Mouse (Mus musculus) MEL (cell line): ENCODE measurements around the gene 2010300C02Rik. TPM values are rescaled to one million over a fixed set of nuclear protein-coding genes. Genes with fewer than 3 reads are reported as not detected.
A peak's percentile ranks its signal among the peaks of the same experiment; 100 is the strongest.

Source experiments
- DNase-seq: peaks from one replicate; pipeline ENCODE4 v3.0.0; 2011; ENCODE audit warnings: low read depth, low spot score
- H3K27ac ChIP-seq: 2 replicates; pipeline ENCODE4 v1.5.1; 2012; ENCODE audit warnings: low read depth, mild to moderate bottlenecking, control low read depth, low read length, moderate library complexity; ENCODE audit not compliant: control insufficient read depth
- H3K27me3 ChIP-seq, 2 experiments: fragments of 150-350 bp in 1 of 2; sonication (generic) in 1 of 2; 2 replicates each; pipeline ENCODE4 v1.6.1; 2012; ENCODE audit warnings: low read length in 2 of 2, mild to moderate bottlenecking in 2 of 2, improper control_type of control experiment in 1 of 2, moderate library complexity in 1 of 2; ENCODE audit not compliant: insufficient read depth in 2 of 2, control insufficient read depth in 1 of 2
- H3K36me3 ChIP-seq, 2 experiments: 2 replicates each; pipeline ENCODE4 v1.6.1; 2012 to 2014; ENCODE audit warnings: low read length in 2 of 2, improper control_type of control experiment in 1 of 2, inconsistent platforms in 1 of 2, mild to moderate bottlenecking in 1 of 2; ENCODE audit not compliant: insufficient read depth in 2 of 2, control insufficient read depth in 1 of 2
- H3K4me1 ChIP-seq, 2 experiments: fragments of 150-350 bp in 1 of 2; sonication (generic) in 1 of 2; 2 replicates each; pipeline ENCODE4 v1.6.1; 2012; ENCODE audit warnings: low read length in 2 of 2, improper control_type of control experiment in 1 of 2, mild to moderate bottlenecking in 1 of 2; ENCODE audit not compliant: insufficient read depth in 2 of 2, control insufficient read depth in 1 of 2
- H3K4me3 ChIP-seq, 2 experiments: fragments of 150-350 bp in 1 of 2; sonication (generic) in 1 of 2; 2 replicates each; pipeline ENCODE4 v1.5.1; 2012; ENCODE audit warnings: low read depth in 2 of 2, low read length in 2 of 2, mild to moderate bottlenecking in 2 of 2, moderate library complexity in 2 of 2, control low read depth in 1 of 2, improper control_type of control experiment in 1 of 2; ENCODE audit not compliant: control insufficient read depth in 1 of 2, insufficient read depth in 1 of 2
- H3K79me2 ChIP-seq: 2 replicates; pipeline ENCODE4 v1.6.1; 2012; ENCODE audit warnings: mild to moderate bottlenecking, low read length, moderate library complexity; ENCODE audit not compliant: control insufficient read depth, poor library complexity, insufficient read depth
- H3K9ac ChIP-seq: 2 replicates; pipeline ENCODE4 v1.6.1; 2012; ENCODE audit warnings: low read depth, mild to moderate bottlenecking, control low read depth, low read length, moderate library complexity; ENCODE audit not compliant: control insufficient read depth, poor library complexity, severe bottlenecking
- H3K9me3 ChIP-seq: fragments of 150-350 bp; sonication (generic); replicated peaks from 2 replicates; pipeline ENCODE4 v1.6.1; 2012; ENCODE audit warnings: mild to moderate bottlenecking, low read length, improper control_type of control experiment, moderate library complexity; ENCODE audit not compliant: insufficient read depth
- CHD1 ChIP-seq: IDR thresholded peaks from 2 replicates; pipeline ENCODE4 v1.6.1; 2012; ENCODE audit warnings: low read depth, mild to moderate bottlenecking, inconsistent platforms, low read length, improper control_type of control experiment
- CTCF ChIP-seq, 3 experiments: IDR thresholded peaks in 2 of 3; conservative IDR thresholded peaks in 1 of 3; 2 replicates each; pipeline ENCODE4 v1.5.1; 2011 to 2012; ENCODE audit warnings: low read length in 3 of 3, low read depth in 2 of 3, mild to moderate bottlenecking in 2 of 3, improper control_type of control experiment in 1 of 3, inconsistent platforms in 1 of 3, mixed read lengths in 1 of 3, moderate library complexity in 1 of 3; ENCODE audit not compliant: control insufficient read depth in 1 of 3, insufficient read depth in 1 of 3, poor library complexity in 1 of 3, severe bottlenecking in 1 of 3
- E2F4 ChIP-seq: IDR thresholded peaks from 2 replicates; pipeline ENCODE4 v1.6.1; 2011; ENCODE audit warnings: low read depth, low read length, improper control_type of control experiment, borderline replicate concordance
- EP300 ChIP-seq, 2 experiments: IDR thresholded peaks; 2 replicates each; pipeline ENCODE4 v1.6.1; 2011; ENCODE audit warnings: improper control_type of control experiment in 2 of 2, low read length in 2 of 2, low read depth in 1 of 2, mild to moderate bottlenecking in 1 of 2
- ETS1 ChIP-seq: IDR thresholded peaks from 2 replicates; pipeline ENCODE4 v1.6.1; 2012; ENCODE audit warnings: low read depth, mild to moderate bottlenecking, inconsistent platforms, low read length, improper control_type of control experiment, moderate library complexity
- GABPA ChIP-seq: IDR thresholded peaks from 2 replicates; pipeline ENCODE4 v1.6.1; 2012; ENCODE audit warnings: low read depth, mild to moderate bottlenecking, inconsistent platforms, low read length, improper control_type of control experiment, moderate library complexity
- GATA1 ChIP-seq: IDR thresholded peaks from 2 replicates; pipeline ENCODE4 v1.6.1; 2011; ENCODE audit warnings: low read depth, low read length, improper control_type of control experiment
- HCFC1 ChIP-seq: IDR thresholded peaks from 2 replicates; pipeline ENCODE4 v1.6.1; 2012; ENCODE audit warnings: low read depth, mild to moderate bottlenecking, inconsistent platforms, low read length, improper control_type of control experiment, moderate library complexity
- MAZ ChIP-seq: IDR thresholded peaks from 2 replicates; pipeline ENCODE4 v1.6.1; 2012; ENCODE audit warnings: low read depth, mild to moderate bottlenecking, inconsistent platforms, low read length, improper control_type of control experiment
- MEF2A ChIP-seq: IDR thresholded peaks from 2 replicates; pipeline ENCODE4 v1.6.1; 2014; ENCODE audit warnings: low read depth, mild to moderate bottlenecking, inconsistent platforms, low read length, improper control_type of control experiment; ENCODE audit not compliant: poor library complexity, insufficient replicate concordance, severe bottlenecking; ENCODE audit errors: extremely low read depth
- MYC ChIP-seq: IDR thresholded peaks from 2 replicates; pipeline ENCODE4 v1.6.1; 2011; ENCODE audit warnings: low read depth, mild to moderate bottlenecking, low read length, improper control_type of control experiment, moderate library complexity
- NELFE ChIP-seq: IDR thresholded peaks from 2 replicates; pipeline ENCODE4 v1.6.1; 2011; ENCODE audit warnings: low read depth, low read length, improper control_type of control experiment
- POLR2AphosphoS2 ChIP-seq: IDR thresholded peaks from 2 replicates; pipeline ENCODE4 v1.6.1; 2011; ENCODE audit warnings: low read length, improper control_type of control experiment
- POLR2AphosphoS5 ChIP-seq: IDR thresholded peaks from 2 replicates; pipeline ENCODE4 v1.6.1; 2012; ENCODE audit warnings: low read depth, borderline replicate concordance, mild to moderate bottlenecking, inconsistent platforms, low read length, moderate library complexity, mixed read lengths
- RCOR1 ChIP-seq: IDR thresholded peaks from 2 replicates; pipeline ENCODE4 v1.6.1; 2012; ENCODE audit warnings: low read depth, mild to moderate bottlenecking, inconsistent platforms, low read length, improper control_type of control experiment
- SIN3A ChIP-seq: IDR thresholded peaks from 2 replicates; pipeline ENCODE4 v1.6.1; 2012; ENCODE audit warnings: low read length, improper control_type of control experiment, inconsistent platforms
- TAL1 ChIP-seq: IDR thresholded peaks from 2 replicates; pipeline ENCODE4 v1.6.1; 2012; ENCODE audit warnings: mild to moderate bottlenecking, inconsistent platforms, low read length, moderate library complexity, mixed read lengths
- TCF12 ChIP-seq: IDR thresholded peaks from 2 replicates; pipeline ENCODE4 v1.6.1; 2014; ENCODE audit warnings: low read depth, mild to moderate bottlenecking, inconsistent platforms, low read length, improper control_type of control experiment, moderate library complexity
- UBTF ChIP-seq: IDR thresholded peaks from 2 replicates; pipeline ENCODE4 v1.6.1; 2012; ENCODE audit warnings: low read depth, mild to moderate bottlenecking, inconsistent platforms, low read length, improper control_type of control experiment, moderate library complexity, borderline replicate concordance; ENCODE audit not compliant: insufficient read depth
- ZC3H11A ChIP-seq: IDR thresholded peaks from 2 replicates; pipeline ENCODE4 v1.6.1; 2012; ENCODE audit warnings: low read depth, mild to moderate bottlenecking, inconsistent platforms, low read length, improper control_type of control experiment
- ZKSCAN1 ChIP-seq: IDR thresholded peaks from 2 replicates; pipeline ENCODE4 v1.6.1; 2012; ENCODE audit warnings: low read depth, mild to moderate bottlenecking, inconsistent platforms, low read length, improper control_type of control experiment, moderate library complexity
- ZMIZ1 ChIP-seq: IDR thresholded peaks from 2 replicates; pipeline ENCODE4 v1.6.1; 2012; ENCODE audit warnings: low read depth, mild to moderate bottlenecking, inconsistent platforms, low read length, improper control_type of control experiment, moderate library complexity
- ZNF384 ChIP-seq: IDR thresholded peaks from 2 replicates; pipeline ENCODE4 v1.6.1; 2012; ENCODE audit warnings: low read depth, mild to moderate bottlenecking, inconsistent platforms, low read length, improper control_type of control experiment
- polyA plus RNA-seq, 2 experiments: library from polyadenylated mRNA; stranded (reverse) in 1 of 2; unstranded in 1 of 2; fragments of >175 nt in 1 of 2; fragments of >200 nt in 1 of 2; gene quantifications; 2 replicates each; pipeline versions ENCODE4 v1.2.1 to v1.2.4; 2012; ENCODE audit warnings: low replicate concordance in 2 of 2, low read depth in 1 of 2; ENCODE audit not compliant: insufficient read length in 2 of 2, insufficient read depth in 1 of 2, missing spikeins in 1 of 2
- total RNA-seq: library from RNA; depleted of rRNA; stranded (reverse); fragments of 300-350 nt; gene quantifications from 2 replicates; pipeline ENCODE4 v1.2.3, GENCODE M21; 2012

The 2010300C02Rik gene
- total and polyA plus RNA-seq, 3 experiments, result not detected

- H3K9me3 ChIP-seq, result no peaks in the 10 kb centered on the region
- H3K9ac ChIP-seq, result no peak overlapping the region
- H3K27ac ChIP-seq, result no peak overlapping the region
- peak; percentile 54 for DNase-seq
- no peak overlapping the region for H3K4me3 ChIP-seq
- H3K79me2 ChIP-seq, result no peaks in the 10 kb centered on the region
- no peaks in the 10 kb centered on the region for H3K36me3 ChIP-seq
- H3K27me3 ChIP-seq, result peaks cover 1 to 2% of the 10 kb centered on the region in 2 experiments; a peak in 2 of 4 replicates
- no peak for TF ChIP-seq ZNF384
- no peak for TF ChIP-seq EP300 (IDR thresholded peaks at IDR 0.05; ENCODE audit: low read depth in 1 of 2, low read length in 2 of 2)
- no peak for TF ChIP-seq RCOR1
- no peak for TF ChIP-seq NELFE
- TF ChIP-seq GABPA, result no peak
- no peak for TF ChIP-seq POLR2AphosphoS5
- TF ChIP-seq CTCF (IDR thresholded peaks at IDR 0.05 in 2 of 3, conservative IDR thresholded peaks at IDR 0.05 in 1 of 3; ENCODE audit: control insufficient read depth in 1 of 3, insufficient read depth in 1 of 3, low read depth in 2 of 3, low read length in 3 of 3, poor library complexity in 1 of 3, severe bottlenecking in 1 of 3), result no peak
- no peak for TF ChIP-seq MAZ
- no peak for TF ChIP-seq TCF12
- peaks cover 0 to 7% of the 10 kb centered on the region in 2 experiments; a peak in 1 of 4 replicates for H3K4me1 ChIP-seq
These were observed 8.2 kb upstream of the 2010300C02Rik start for GRCm38 (mm10) chr1:37728053-37728452.

GRCm38 (mm10) chr1:37727186-37727585, 7.3 kb upstream of the 2010300C02Rik start:
- peaks cover 0 to 7% of the 10 kb centered on the region in 2 experiments; a peak in 1 of 4 replicates for H3K4me1 ChIP-seq
- no peaks in the 10 kb centered on the region for H3K9me3 ChIP-seq
- no peak for TF ChIP-seq TCF12
- TF ChIP-seq ZMIZ1, result no peak
- no peak for TF ChIP-seq UBTF
- TF ChIP-seq ZNF384, result no peak
- TF ChIP-seq ZKSCAN1, result no peak
- no peak for TF ChIP-seq EP300 (IDR thresholded peaks at IDR 0.05; ENCODE audit: low read depth in 1 of 2, low read length in 2 of 2)
- TF ChIP-seq SIN3A, result no peak
- no peak for TF ChIP-seq GATA1
- TF ChIP-seq CHD1, result no peak
- TF ChIP-seq ETS1, result no peak
- no peak for TF ChIP-seq E2F4
- no peak for TF ChIP-seq TAL1
- TF ChIP-seq ZC3H11A, result no peak
- no peak for TF ChIP-seq HCFC1
- no peak for TF ChIP-seq POLR2AphosphoS2
- TF ChIP-seq MEF2A, result no peak
- TF ChIP-seq MYC, result no peak
- H3K79me2 ChIP-seq, result no peaks in the 10 kb centered on the region
- DNase-seq, result no peak
- H3K9ac ChIP-seq, result no peak overlapping the region
- peaks cover 0 to 3% of the 10 kb centered on the region in 2 experiments; a peak in 2 of 4 replicates for H3K27me3 ChIP-seq
- H3K4me3 ChIP-seq, result no peak overlapping the region
- no peaks in the 10 kb centered on the region for H3K36me3 ChIP-seq
- no peak overlapping the region for H3K27ac ChIP-seq
